In genomic region chr5:123138230-123138911, GRCm38 (mm10) we compare ENCODE assay signal across 8 mouse cellular contexts. TPM values are rescaled to one million over a fixed set of nuclear protein-coding genes. Genes with fewer than 3 reads are reported as not detected.
DNase-seq lines count a peak whose midpoint lies in the region; ATAC-seq lines count a peak whose summit lies in the region.

No protein-coding gene starts in this region.

- DNase-seq in CD4-positive helper T cell, adult 2 months (ENCODE audit: low read depth, low spot score), result peak; percentile 66
- peak; percentile 70 to 71 for DNase-seq in adrenal gland, adult 18-20 months (ENCODE audit: low spot score in 2 of 2)
- DNase-seq in forebrain, embryonic 10.5 days (ENCODE audit: extremely low spot score, low spot score), result peak; percentile 91
- peak; percentile 88 for DNase-seq in heart, postnatal 10 days
- DNase-seq in kidney, postnatal 4 days, result peak; percentile 81 to 89
- DNase-seq in testis, postnatal 10 days (ENCODE audit: low spot score), result peak; percentile 81
- no peak for DNase-seq in frontal cortex, adult 2 months (ENCODE audit: extremely low spot score in 1 of 2, low spot score in 1 of 2)

- no peaks in the 10 kb centered on the region for H3K27me3 ChIP-seq in forebrain, embryonic 10.5 days (ENCODE audit: poor library complexity, severe bottlenecking)
- H3K27me3 ChIP-seq in midbrain, embryonic 12.5 days, result no peaks in the 10 kb centered on the region

- under 1% methylated on average over 39 of the region's 40 CpGs for WGBS in forebrain, embryonic 10.5 days
- under 1% methylated on average over 40 of the region's 40 CpGs for WGBS in midbrain, embryonic 12.5 days

- intact Hi-C loops in heart, postnatal 10 days (cut with DNase I), result no loop called here

- no peaks in the 10 kb centered on the region for H3K9me3 ChIP-seq in forebrain, embryonic 10.5 days
- no peaks in the 10 kb centered on the region for H3K9me3 ChIP-seq in midbrain, embryonic 12.5 days

- peaks cover 32% of the 10 kb centered on the region for H3K36me3 ChIP-seq in forebrain, embryonic 10.5 days (replicated peaks)
- H3K36me3 ChIP-seq in midbrain, embryonic 12.5 days, result peaks cover 16% of the 10 kb centered on the region

- H3K27ac ChIP-seq in forebrain, embryonic 10.5 days, result peak overlapping the region; percentile 100
- H3K27ac ChIP-seq in midbrain, embryonic 12.5 days (replicated peaks), result peak overlapping the region; percentile 100

- H3K4me1 ChIP-seq in forebrain, embryonic 10.5 days, result peaks cover 73% of the 10 kb centered on the region
- H3K4me1 ChIP-seq in midbrain, embryonic 12.5 days, result peaks cover 50% of the 10 kb centered on the region

- peak overlapping the region; percentile 98 for H3K4me3 ChIP-seq in forebrain, embryonic 10.5 days
- H3K4me3 ChIP-seq in midbrain, embryonic 12.5 days, result peak overlapping the region; percentile 98

- peak overlapping the region; percentile 100 for H3K4me2 ChIP-seq in midbrain, embryonic 12.5 days (replicated peaks)

- H3K9ac ChIP-seq in midbrain, embryonic 12.5 days (replicated peaks), result peak overlapping the region; percentile 100

- peak; percentile 62 for ATAC-seq in midbrain, embryonic 12.5 days (ENCODE audit: low FRiP score, low read depth)

RNA-seq across cellular contexts. Expression of gene Setd1b, which starts 3.6 kb away (rescaled TPM):
- 10 to 100 TPM; 19.1 to 25.8 TPM for total RNA-seq in adrenal gland, adult 18-20 months (2021)
- 7.6 and 8.1 TPM in 2 replicates for polyA plus RNA-seq in forebrain, embryonic 10.5 days (2016; fragmentation: Nextera tagmentation; extraction: Ambion mirVana)
- 10 to 100 TPM; 19.6 to 22.1 TPM for total RNA-seq in heart, postnatal 10 days (2021)
- polyA plus RNA-seq in midbrain, embryonic 12.5 days (2016; fragmentation: Nextera tagmentation; extraction: Ambion mirVana), result 13.1 and 13.2 TPM in 2 replicates
- polyA plus RNA-seq in frontal cortex, adult 2 months (2012; rRNA removed), result 12.7 and 13.1 TPM in 2 replicates

RNA-seq across cellular contexts. Expression of gene Rhof, which starts 5.9 kb away (rescaled TPM):
- total RNA-seq in adrenal gland, adult 18-20 months (2021), result 1 to 10 TPM in 1 of 2 experiments, under 1 TPM in 1; 0.66 to 1.2 TPM
- 1.2 and 1.5 TPM in 2 replicates for polyA plus RNA-seq in forebrain, embryonic 10.5 days (2016; fragmentation: Nextera tagmentation; extraction: Ambion mirVana)
- total RNA-seq in heart, postnatal 10 days (2021), result under 1 TPM; 0.64 to 0.77 TPM
- 1.9 and 2.4 TPM in 2 replicates for polyA plus RNA-seq in midbrain, embryonic 12.5 days (2016; fragmentation: Nextera tagmentation; extraction: Ambion mirVana)
- 37.7 and 43.4 TPM in 2 replicates for polyA plus RNA-seq in frontal cortex, adult 2 months (2012; rRNA removed)

RNA-seq across cellular contexts. Expression of gene Psmd9, which starts 30.8 kb away (rescaled TPM):
- 10 to 100 TPM; 20.7 to 21.1 TPM for total RNA-seq in adrenal gland, adult 18-20 months (2021)
- 80.5 and 84.6 TPM in 2 replicates for polyA plus RNA-seq in forebrain, embryonic 10.5 days (2016; fragmentation: Nextera tagmentation; extraction: Ambion mirVana)
- total RNA-seq in heart, postnatal 10 days (2021), result 10 to 100 TPM; 20.5 to 24.6 TPM
- polyA plus RNA-seq in midbrain, embryonic 12.5 days (2016; fragmentation: Nextera tagmentation; extraction: Ambion mirVana), result 64.5 and 75.4 TPM in 2 replicates
- polyA plus RNA-seq in frontal cortex, adult 2 months (2012; rRNA removed), result 26.3 and 30.2 TPM in 2 replicates

RNA-seq across cellular contexts. Expression of gene Hpd, which starts 44.2 kb away (rescaled TPM):
- total RNA-seq in adrenal gland, adult 18-20 months (2021), result 1 to 10 TPM; 1.2 to 3.6 TPM
- 0.31 TPM in 1 of 2 replicates, not detected in the other for polyA plus RNA-seq in forebrain, embryonic 10.5 days (2016; fragmentation: Nextera tagmentation; extraction: Ambion mirVana)
- not detected for total RNA-seq in heart, postnatal 10 days (2021)
- polyA plus RNA-seq in midbrain, embryonic 12.5 days (2016; fragmentation: Nextera tagmentation; extraction: Ambion mirVana), result not detected in 2 replicates
- polyA plus RNA-seq in frontal cortex, adult 2 months (2012; rRNA removed), result not detected in 2 replicates

Comparison
In these comparisons a context has a peak if more than half of its experiments do, and no peak if none do; other contexts are left out.
1. DNase-seq: peak in CD4-positive helper T cell, adult 2 months (single experiment), adrenal gland, adult 18-20 months (2 of 2), forebrain, embryonic 10.5 days (single experiment), heart, postnatal 10 days (2 of 2), kidney, postnatal 4 days (2 of 2) and testis, postnatal 10 days (single experiment); none in frontal cortex, adult 2 months (0 of 2).
2. RNA of gene Rhof, which starts 5.9 kb away (polyA plus RNA-seq): 37.7 to 43.4 TPM in frontal cortex, adult 2 months; 1.9 to 2.4 TPM in midbrain, embryonic 12.5 days and 1.2 to 1.5 TPM in forebrain, embryonic 10.5 days; every median in the first group is over 10 times any median in the second.